Mouse (Mus musculus): ENCODE measurements around the gene Nr6a1. TPM values are rescaled to one million over a fixed set of nuclear protein-coding genes. Genes with fewer than 3 reads are reported as not detected.
A peak's percentile ranks its signal among the peaks of the same experiment; 100 is the strongest.

Gene Nr6a1
- polyA plus RNA-seq, 1 experiment from 2014 or later: 1.5 TPM

GRCm38 (mm10) chr2:38718676-38719075 is 208.8 kb downstream of the Nr6a1 start:
- no peak for ATAC-seq
- no peaks in the 10 kb centered on the region for H3K9me3 ChIP-seq (replicated peaks)
- no peak overlapping the region for H3K4me3 ChIP-seq
- H3K9ac ChIP-seq: no peak overlapping the region
- H3K4me2 ChIP-seq: no peak overlapping the region
- H3K36me3 ChIP-seq (ENCODE audit: poor library complexity, severe bottlenecking): no peaks in the 10 kb centered on the region
- no peak overlapping the region for H3K27ac ChIP-seq
- peaks cover 4% of the 10 kb centered on the region; the same call in 1 of the 2 replicates for H3K4me1 ChIP-seq
- H3K27me3 ChIP-seq: peaks cover 27% of the 10 kb centered on the region
- WGBS: 64% methylated on average over 8 of the region's 8 CpGs

DNA sequence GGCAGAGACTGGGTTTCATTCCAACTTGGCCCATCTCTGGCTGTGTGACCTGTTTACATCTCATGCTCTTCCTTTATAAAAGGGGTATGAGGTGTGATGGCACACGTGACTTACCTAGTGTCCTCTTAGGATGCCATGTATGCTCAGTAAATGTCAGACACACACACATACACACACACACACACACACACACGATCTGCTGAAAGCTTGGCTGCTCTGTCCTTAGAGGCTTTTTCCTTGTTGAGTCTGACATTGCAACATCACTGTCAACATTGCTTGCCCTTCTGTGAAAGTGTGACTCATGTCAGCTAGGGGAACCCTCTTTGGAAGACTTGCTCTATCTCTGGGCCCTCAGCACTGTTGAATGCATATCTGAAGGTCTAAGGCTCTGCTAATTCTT is 210.1 kb downstream of the Nr6a1 start:
- peaks cover 39% of the 10 kb centered on the region for H3K27me3 ChIP-seq
- H3K4me3 ChIP-seq: no peak overlapping the region
- H3K4me1 ChIP-seq: peaks cover 4% of the 10 kb centered on the region; the same call in 1 of the 2 replicates
- no peak overlapping the region for H3K9ac ChIP-seq
- no peak overlapping the region for H3K27ac ChIP-seq
- H3K36me3 ChIP-seq (ENCODE audit: poor library complexity, severe bottlenecking): no peaks in the 10 kb centered on the region
- H3K9me3 ChIP-seq (replicated peaks): no peaks in the 10 kb centered on the region
- 81% methylated on average over 2 of the region's 2 CpGs for WGBS
- H3K4me2 ChIP-seq: no peak overlapping the region
- ATAC-seq: no peak

DNA sequence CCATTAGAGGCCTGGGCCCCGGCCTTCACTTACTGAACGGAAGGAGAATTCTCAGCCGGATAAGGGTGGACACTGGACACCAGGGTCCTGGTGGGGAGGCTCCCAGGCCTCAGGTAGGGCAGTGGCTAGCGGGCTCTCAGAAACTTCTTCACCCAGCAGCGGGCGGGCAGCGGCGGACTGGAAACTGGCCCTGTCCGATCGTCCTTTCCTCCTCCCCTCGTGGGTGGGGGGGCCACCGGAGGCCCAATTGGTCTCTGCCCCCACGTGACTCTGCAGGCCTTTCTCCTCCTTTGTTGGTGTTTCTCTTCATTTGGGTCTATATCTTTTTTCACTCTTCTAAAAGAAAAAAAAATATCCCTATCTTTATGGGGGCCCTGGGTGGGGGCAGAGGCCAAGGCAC is 213.2 kb downstream of the Nr6a1 start, which contains the start of gene Nr5a1:
TSS of gene Nr5a1 (minus strand) at position 219 of the 400 bp plus-strand sequence.
- 84% methylated on average over 13 of the region's 13 CpGs for WGBS
- no peak for ATAC-seq
- peaks cover 21% of the 10 kb centered on the region for H3K4me1 ChIP-seq
- H3K4me3 ChIP-seq: no peak within 1 kb of the TSS
- H3K36me3 ChIP-seq (ENCODE audit: poor library complexity, severe bottlenecking): no peaks in the 10 kb centered on the region
- H3K9ac ChIP-seq: no peak within 1 kb of the TSS
- H3K4me2 ChIP-seq: no peak within 1 kb of the TSS
- no peaks in the 10 kb centered on the region for H3K9me3 ChIP-seq (replicated peaks)
- H3K27ac ChIP-seq: no peak within 1 kb of the TSS
- H3K27me3 ChIP-seq: peaks cover 70% of the 10 kb centered on the region

DNA sequence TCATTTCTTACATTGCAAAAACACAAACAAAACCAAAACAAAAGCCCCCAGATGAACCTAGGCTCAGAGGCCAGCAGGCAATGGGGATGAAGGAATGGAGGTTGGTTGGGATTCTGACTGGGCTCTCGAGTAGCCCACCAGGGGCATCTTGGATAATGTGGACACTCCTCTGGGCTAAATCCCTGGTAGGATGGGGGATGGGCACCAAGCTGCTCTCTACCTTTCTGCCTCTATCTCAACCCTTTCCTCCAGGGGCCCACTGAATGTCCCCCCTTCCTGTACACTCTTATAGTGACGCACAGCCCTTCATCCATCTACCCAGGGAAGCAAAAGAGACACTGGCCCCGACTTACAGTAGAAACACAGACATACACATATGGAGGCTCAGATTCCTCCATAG is 213.9 kb downstream of the Nr6a1 start:
- no peak overlapping the region for H3K4me2 ChIP-seq
- no peak overlapping the region for H3K9ac ChIP-seq
- peaks cover 78% of the 10 kb centered on the region for H3K27me3 ChIP-seq
- WGBS: 64% methylated on average over 3 of the region's 3 CpGs
- peaks cover 21% of the 10 kb centered on the region for H3K4me1 ChIP-seq
- no peak overlapping the region for H3K4me3 ChIP-seq
- H3K36me3 ChIP-seq (ENCODE audit: poor library complexity, severe bottlenecking): no peaks in the 10 kb centered on the region
- no peak for ATAC-seq
- H3K9me3 ChIP-seq (replicated peaks): no peaks in the 10 kb centered on the region
- no peak overlapping the region for H3K27ac ChIP-seq

DNA sequence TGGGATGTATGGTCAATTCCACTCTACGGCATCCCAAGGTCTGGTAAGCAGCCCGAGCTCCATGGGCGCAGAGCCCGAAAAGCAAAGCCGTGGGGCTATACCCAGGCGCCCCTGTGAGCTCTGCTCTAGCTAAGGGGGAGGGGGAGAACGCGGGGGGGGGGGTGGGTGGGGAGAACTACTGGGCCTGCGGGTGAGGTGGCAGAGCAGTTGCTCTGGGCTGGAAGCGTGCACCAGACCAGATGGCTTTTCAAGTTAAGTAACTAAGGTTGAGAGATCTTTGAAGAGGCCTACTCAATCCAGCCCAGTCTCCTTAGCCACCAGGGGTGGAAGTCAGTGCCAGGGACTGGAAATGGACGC is 214.7 kb downstream of the Nr6a1 start:
- H3K9me3 ChIP-seq (replicated peaks): no peaks in the 10 kb centered on the region
- H3K27me3 ChIP-seq: peaks cover 86% of the 10 kb centered on the region
- no peak overlapping the region for H3K4me3 ChIP-seq
- ATAC-seq: no peak
- H3K9ac ChIP-seq: no peak overlapping the region
- H3K4me2 ChIP-seq: no peak overlapping the region
- 24% methylated on average over 10 of the region's 11 CpGs for WGBS
- no peaks in the 10 kb centered on the region for H3K36me3 ChIP-seq (ENCODE audit: poor library complexity, severe bottlenecking)
- peaks cover 21% of the 10 kb centered on the region for H3K4me1 ChIP-seq
- H3K27ac ChIP-seq: no peak overlapping the region

DNA sequence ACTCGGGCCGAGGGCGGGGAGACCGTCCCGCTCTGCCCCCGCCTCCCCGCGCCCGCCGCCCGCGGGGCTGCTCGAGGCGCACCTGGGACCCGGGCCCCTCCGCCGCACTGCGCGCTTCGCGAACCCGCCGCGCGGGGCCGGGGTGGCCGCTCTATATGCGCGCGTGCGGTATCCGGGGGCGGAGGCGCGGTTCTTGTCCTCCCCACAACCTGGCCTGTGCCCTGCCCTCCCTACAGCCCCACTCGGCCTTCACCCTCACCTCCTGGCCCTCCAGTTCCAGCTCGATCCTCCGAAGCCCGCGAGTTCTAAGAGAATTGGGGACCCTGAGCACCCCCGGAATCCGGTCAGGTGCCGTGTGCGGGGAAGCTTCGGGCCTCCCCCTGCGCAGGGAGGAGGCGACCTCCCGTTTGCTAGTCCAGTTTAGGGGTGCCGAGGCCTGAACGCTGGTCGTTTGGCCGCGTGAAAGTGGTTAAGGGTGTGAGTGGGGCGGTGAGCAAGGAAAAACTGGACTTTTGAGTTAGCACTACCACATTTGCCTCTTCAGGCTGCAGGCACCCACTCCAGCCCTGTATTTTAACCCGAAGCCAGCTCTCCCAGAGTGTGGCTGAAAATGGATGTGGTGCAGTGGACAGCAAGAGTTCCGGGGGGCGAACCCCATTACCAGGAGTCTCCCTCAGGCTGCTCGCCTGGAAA is 215.3 kb downstream of the Nr6a1 start:
- no peak overlapping the region for H3K27ac ChIP-seq
- peak overlapping the region; percentile 53 for H3K4me2 ChIP-seq
- peaks cover 21% of the 10 kb centered on the region for H3K4me1 ChIP-seq
- ATAC-seq: peak; percentile 34; the same call in 1 of the 2 replicates
- peaks cover 88% of the 10 kb centered on the region for H3K27me3 ChIP-seq
- H3K36me3 ChIP-seq (ENCODE audit: poor library complexity, severe bottlenecking): no peaks in the 10 kb centered on the region
- 4% methylated on average over 37 of the region's 58 CpGs for WGBS
- H3K9me3 ChIP-seq (replicated peaks): no peaks in the 10 kb centered on the region
- H3K4me3 ChIP-seq: peak overlapping the region; percentile 30
- H3K9ac ChIP-seq: 0 out of 2 replicates have a peak overlapping the region, but pooled peaks have one; percentile 12

- Histone ChIP-seq H3K4me3 (peak overlapping the region; percentile 30), H3K4me2 (peak overlapping the region; percentile 53), H3K27ac (no peak overlapping the region), H3K4me1 (peaks cover 21% of the 10 kb centered on the region), H3K9me3 (replicated peaks) (no peaks in the 10 kb centered on the region), H3K9ac (no peak overlapping the region), H3K27me3 (peaks cover 91% of the 10 kb centered on the region), H3K36me3 (ENCODE audit: poor library complexity, severe bottlenecking) (no peaks in the 10 kb centered on the region)
- WGBS: under 1% methylated on average over 39 of the region's 40 CpGs
- ATAC-seq: peak; percentile 9; the same call in 1 of the 2 replicates
Observed at GRCm38 (mm10) chr2:38711421-38711861, 216.0 kb downstream of the Nr6a1 start.

DNA sequence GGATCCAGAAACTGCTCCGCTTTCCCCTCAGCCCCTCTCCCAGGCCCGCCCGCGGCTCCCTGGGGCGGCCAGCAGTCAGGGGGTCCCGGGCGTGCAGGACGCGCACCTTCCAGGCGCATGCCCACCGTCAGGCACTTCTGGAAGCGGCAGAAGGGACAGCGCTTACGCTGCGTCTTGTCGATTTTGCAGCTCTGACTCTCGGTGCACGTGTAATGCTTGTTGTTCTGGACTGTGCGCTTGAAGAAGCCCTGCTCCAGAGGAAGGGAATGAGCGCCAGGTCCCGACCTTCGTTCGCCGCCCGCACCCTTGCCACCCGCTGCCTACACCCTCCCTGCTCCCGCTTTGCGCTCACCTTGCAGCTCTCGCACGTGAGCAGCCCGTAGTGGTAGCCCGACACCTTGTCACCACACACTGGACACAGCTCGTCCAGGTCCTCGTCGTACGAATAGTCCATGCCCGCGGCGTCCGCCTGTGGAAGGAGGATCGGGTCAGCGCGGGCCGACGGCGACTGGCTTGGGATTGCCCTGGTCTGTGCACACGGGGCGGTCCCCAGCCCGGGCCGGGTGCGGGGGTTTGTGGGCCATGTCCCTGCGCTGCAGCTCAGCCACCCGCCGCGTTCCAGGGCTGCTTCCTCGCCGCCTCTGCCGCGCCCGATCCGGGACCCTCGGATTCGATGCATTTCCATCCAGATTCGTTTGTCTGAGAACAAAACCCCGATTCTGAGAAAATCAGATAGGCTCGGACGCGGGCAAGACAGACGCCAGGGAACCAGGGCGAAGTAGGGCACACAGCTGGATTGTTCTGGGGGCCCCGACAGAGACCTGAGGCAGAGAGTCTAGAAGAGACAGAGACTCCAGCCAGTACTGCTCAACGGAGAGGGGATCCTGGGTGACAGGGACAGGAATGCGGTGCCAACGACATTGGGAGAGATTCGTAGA is 216.9 kb downstream of the Nr6a1 start:
- Histone ChIP-seq H3K4me1 (peaks cover 21% of the 10 kb centered on the region), H3K4me2 (peak overlapping the region; percentile 52), H3K36me3 (ENCODE audit: poor library complexity, severe bottlenecking) (no peaks in the 10 kb centered on the region), H3K4me3 (peak overlapping the region; percentile 32), H3K9ac (peak overlapping the region; percentile 26; the same call in 1 of the 2 replicates), H3K27me3 (peaks cover 96% of the 10 kb centered on the region), H3K9me3 (replicated peaks) (no peaks in the 10 kb centered on the region), H3K27ac (no peak overlapping the region)
- ATAC-seq: 0 out of 2 replicates have a peak, but pooled peaks have one; percentile 19
- WGBS: under 1% methylated on average over 75 of the region's 75 CpGs

DNA sequence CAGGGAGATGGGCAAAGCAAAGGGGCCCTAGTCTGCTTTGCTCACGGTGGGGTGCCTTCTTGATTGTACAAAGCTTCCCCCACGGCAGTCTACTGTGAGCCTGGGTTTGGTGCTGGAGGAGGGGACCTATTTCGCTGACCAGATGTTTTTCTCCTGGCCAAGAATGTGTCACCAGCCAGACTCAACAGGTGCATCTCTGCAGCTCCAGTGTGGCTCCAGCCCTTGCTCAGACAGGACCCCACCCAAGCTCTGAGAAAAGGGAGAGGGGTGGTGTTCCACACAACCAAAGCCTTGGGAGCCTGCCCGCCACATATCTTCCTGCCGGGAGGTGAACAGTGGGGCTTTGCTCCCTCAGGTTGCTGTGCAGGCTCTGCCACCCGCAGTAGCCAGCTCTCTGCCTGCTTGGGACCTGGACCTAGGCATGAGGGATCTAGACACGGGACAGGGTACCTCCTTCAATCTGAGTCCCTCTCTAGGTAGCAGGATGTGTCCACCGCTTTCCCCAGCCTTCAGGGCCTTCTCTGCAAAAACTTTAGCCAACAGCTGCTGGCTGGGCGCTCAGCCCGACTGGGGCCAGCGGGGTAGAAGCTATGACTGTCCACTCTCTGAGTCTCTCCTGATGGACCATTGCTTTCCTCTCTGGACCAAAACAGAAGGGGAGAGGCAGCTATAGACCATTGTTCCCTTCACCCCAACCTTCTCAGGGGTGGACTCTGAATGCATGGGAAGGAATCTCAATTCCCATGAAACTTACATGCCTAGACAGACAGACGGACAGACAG is 218.4 kb downstream of the Nr6a1 start:
- no peak overlapping the region for H3K4me2 ChIP-seq
- no peaks in the 10 kb centered on the region for H3K9me3 ChIP-seq (replicated peaks)
- WGBS: 26% methylated on average over 12 of the region's 12 CpGs
- H3K27me3 ChIP-seq: peaks cover 100% of the 10 kb centered on the region
- H3K4me1 ChIP-seq: peaks cover 21% of the 10 kb centered on the region
- no peak overlapping the region for H3K9ac ChIP-seq
- H3K27ac ChIP-seq: no peak overlapping the region
- no peaks in the 10 kb centered on the region for H3K36me3 ChIP-seq (ENCODE audit: poor library complexity, severe bottlenecking)
- ATAC-seq: no peak
- no peak overlapping the region for H3K4me3 ChIP-seq

GRCm38 (mm10) chr2:38706661-38707060 is 220.8 kb downstream of the Nr6a1 start:
- H3K9ac ChIP-seq: no peak overlapping the region
- no peak overlapping the region for H3K4me3 ChIP-seq
- no peak for ATAC-seq
- 38% methylated on average over 6 of the region's 6 CpGs for WGBS
- no peaks in the 10 kb centered on the region for H3K9me3 ChIP-seq (replicated peaks)
- no peak overlapping the region for H3K27ac ChIP-seq
- no peak overlapping the region for H3K4me2 ChIP-seq
- H3K36me3 ChIP-seq (ENCODE audit: poor library complexity, severe bottlenecking): no peaks in the 10 kb centered on the region
- H3K27me3 ChIP-seq: peaks cover 100% of the 10 kb centered on the region
- peaks cover 15% of the 10 kb centered on the region for H3K4me1 ChIP-seq

GRCm38 (mm10) chr2:38705036-38705435 is 222.5 kb downstream of the Nr6a1 start:
- Histone ChIP-seq H3K27ac (no peak overlapping the region), H3K9ac (no peak overlapping the region), H3K4me2 (no peak overlapping the region), H3K27me3 (peaks cover 100% of the 10 kb centered on the region), H3K4me3 (no peak overlapping the region), H3K4me1 (peaks cover under 1% of the 10 kb centered on the region; the same call in 1 of the 2 replicates), H3K9me3 (replicated peaks) (no peaks in the 10 kb centered on the region), H3K36me3 (ENCODE audit: poor library complexity, severe bottlenecking) (no peaks in the 10 kb centered on the region)
- ATAC-seq: no peak
- 76% methylated on average over 4 of the region's 4 CpGs for WGBS
